Mouse (Mus musculus) C2C12 (cell line): ENCODE measurements around the gene A730009L09Rik. TPM values are rescaled to one million over a fixed set of nuclear protein-coding genes. Genes with fewer than 3 reads are reported as not detected.

Experiments
- H3K27me3 ChIP-seq: one replicate; pipeline ENCODE4 v1.6.1; 2011; ENCODE audit not compliant: control insufficient read depth, insufficient read depth, insufficient read length
- H3K36me3 ChIP-seq: one replicate; pipeline ENCODE4 v1.6.1; 2011; ENCODE audit not compliant: control insufficient read depth, insufficient read depth
- H3K4me3 ChIP-seq: one replicate; pipeline ENCODE4 v1.5.1; 2011; ENCODE audit warnings: mild to moderate bottlenecking, control low read depth; ENCODE audit not compliant: poor library complexity, insufficient read depth, severe bottlenecking
- H3K79me2 ChIP-seq: one replicate; pipeline ENCODE4 v1.6.1; 2011; ENCODE audit not compliant: control insufficient read depth, insufficient read depth
- H3K79me3 ChIP-seq: one replicate; pipeline ENCODE4 v1.6.1; 2011; ENCODE audit warnings: low read depth, control low read depth
- H3ac ChIP-seq: one replicate; pipeline ENCODE3; 2011; ENCODE audit warnings: low read depth; ENCODE audit not compliant: control insufficient read depth, insufficient read length
- CEBPB ChIP-seq: IDR thresholded peaks from one replicate; pipeline ENCODE4 v1.6.1; 2011; ENCODE audit warnings: low read depth, mild to moderate bottlenecking, control low read depth, moderate library complexity
- CTCF ChIP-seq: IDR thresholded peaks from one replicate; pipeline ENCODE4 v1.5.1; 2011; ENCODE audit not compliant: control insufficient read depth, insufficient read depth, insufficient read length
- FOSL1 ChIP-seq: IDR thresholded peaks from one replicate; pipeline ENCODE4 v1.8.0; 2011; ENCODE audit warnings: mild to moderate bottlenecking, low read length; ENCODE audit not compliant: poor library complexity, insufficient read depth, severe bottlenecking
- MAX ChIP-seq: IDR thresholded peaks from one replicate; pipeline ENCODE4 v1.6.1; 2011; ENCODE audit warnings: mild to moderate bottlenecking, control low read depth
- MYOD1 ChIP-seq: IDR thresholded peaks from one replicate; pipeline ENCODE4 v1.6.1; 2011; ENCODE audit warnings: low read depth; ENCODE audit not compliant: control insufficient read depth, insufficient read length
- MYOG ChIP-seq: IDR thresholded peaks from one replicate; pipeline ENCODE4 v1.6.1; 2011; ENCODE audit not compliant: control insufficient read depth, insufficient read length; ENCODE audit errors: extremely low read depth
- USF1 ChIP-seq: IDR thresholded peaks from one replicate; pipeline ENCODE4 v1.6.1; 2011; ENCODE audit warnings: low read depth, mild to moderate bottlenecking, control low read depth, moderate library complexity
- polyA plus RNA-seq: library from polyadenylated mRNA; unstranded; fragments of >200 nt; fragmentation: generic; extraction: Trizol; gene quantifications from one replicate; pipeline ENCODE4 v1.2.1, GENCODE M21; 2012; ENCODE audit warnings: missing spikeins

The A730009L09Rik gene
- polyA plus RNA-seq, 1 experiment: not detected

- no peaks in the 10 kb centered on the region for H3K36me3 ChIP-seq
- TF ChIP-seq MYOG (no peak), FOSL1 (no peak), USF1 (no peak), CEBPB (no peak)
These were observed 7.2 kb upstream of the A730009L09Rik start for GRCm38 (mm10) chr16:84507681-84508080.

DNA sequence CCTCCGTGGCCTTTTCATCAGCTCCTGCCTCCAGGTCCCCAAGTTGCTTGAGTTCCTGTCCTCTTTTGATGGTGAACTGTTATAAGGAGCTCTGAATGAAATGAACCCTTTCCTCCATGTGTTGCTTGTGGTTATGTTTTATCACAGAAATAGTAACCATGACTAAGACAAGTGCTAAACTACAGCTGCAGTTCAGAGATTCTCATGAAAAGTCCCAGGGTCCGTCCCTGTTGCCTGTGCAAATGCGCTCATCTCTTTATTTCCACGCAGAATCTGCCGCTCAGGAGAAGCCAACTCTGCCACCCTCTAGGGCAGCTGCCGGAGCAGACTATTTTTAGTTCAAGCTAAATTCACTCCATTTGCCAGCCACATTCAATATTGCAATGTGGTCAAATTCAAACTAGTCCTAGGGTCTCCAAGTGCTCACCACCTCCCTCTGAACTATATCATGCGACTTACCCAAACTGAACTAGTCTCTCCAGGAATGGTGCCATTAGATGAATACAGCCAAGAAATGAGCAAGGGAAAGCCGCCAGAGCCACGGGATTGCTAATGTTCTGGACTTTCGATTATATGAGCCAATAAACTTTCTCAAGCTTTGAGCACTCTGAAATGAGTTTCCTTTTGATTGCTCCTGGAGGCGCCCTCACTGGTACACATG, 7.2 kb downstream of the A730009L09Rik start:
- no peaks in the 10 kb centered on the region for H3K27me3 ChIP-seq
- no peak for TF ChIP-seq MYOD1
- no peak for TF ChIP-seq USF1
- TF ChIP-seq FOSL1: no peak
- TF ChIP-seq CEBPB: no peak
- TF ChIP-seq CTCF: no peak
- no peak for TF ChIP-seq MYOG
- no peak for TF ChIP-seq MAX
- H3K79me2 ChIP-seq: no peaks in the 10 kb centered on the region
- H3ac ChIP-seq: no peak overlapping the region
- no peaks in the 10 kb centered on the region for H3K79me3 ChIP-seq
- H3K4me3 ChIP-seq: no peak overlapping the region
- H3K36me3 ChIP-seq: no peaks in the 10 kb centered on the region

More at GRCm38 (mm10) chr16:84507681-84508080, 7.2 kb upstream of the A730009L09Rik start:
- Histone ChIP-seq H3K79me2 (no peaks in the 10 kb centered on the region), H3ac (no peak overlapping the region), H3K79me3 (no peaks in the 10 kb centered on the region), H3K27me3 (no peaks in the 10 kb centered on the region), H3K4me3 (no peak overlapping the region)

GRCm38 (mm10) chr16:84523061-84523460, 8.1 kb downstream of the A730009L09Rik start:
- no peaks in the 10 kb centered on the region for H3K79me3 ChIP-seq
- no peak overlapping the region for H3ac ChIP-seq
- no peak for TF ChIP-seq FOSL1

GRCm38 (mm10) chr16:84527375-84527774, 12.5 kb downstream of the A730009L09Rik start:
- no peak overlapping the region for H3K4me3 ChIP-seq
- no peaks in the 10 kb centered on the region for H3K79me3 ChIP-seq
- no peak for TF ChIP-seq MYOG
- TF ChIP-seq FOSL1: no peak
- TF ChIP-seq MAX: no peak
- no peak for TF ChIP-seq USF1
- TF ChIP-seq CEBPB: no peak
- TF ChIP-seq CTCF: no peak
- TF ChIP-seq MYOD1: no peak
- H3K27me3 ChIP-seq: no peaks in the 10 kb centered on the region
- no peaks in the 10 kb centered on the region for H3K36me3 ChIP-seq
- no peak overlapping the region for H3ac ChIP-seq
- no peaks in the 10 kb centered on the region for H3K79me2 ChIP-seq

More at GRCm38 (mm10) chr16:84523061-84523460, 8.1 kb downstream of the A730009L09Rik start:
- no peaks in the 10 kb centered on the region for H3K27me3 ChIP-seq
- no peak overlapping the region for H3K4me3 ChIP-seq
- H3K79me2 ChIP-seq: no peaks in the 10 kb centered on the region
- no peaks in the 10 kb centered on the region for H3K36me3 ChIP-seq

- Histone ChIP-seq H3K79me2 (no peaks in the 10 kb centered on the region), H3K36me3 (no peaks in the 10 kb centered on the region), H3K27me3 (no peaks in the 10 kb centered on the region), H3ac (no peak overlapping the region), H3K4me3 (no peak overlapping the region), H3K79me3 (no peaks in the 10 kb centered on the region)
- TF ChIP-seq CEBPB (no peak), USF1 (no peak), FOSL1 (no peak), MYOD1 (no peak), MAX (no peak), CTCF (no peak), MYOG (no peak)
These were observed 17.9 kb downstream of the A730009L09Rik start for GRCm38 (mm10) chr16:84532803-84533202.

GRCm38 (mm10) chr16:84546059-84546458, 31.1 kb downstream of the A730009L09Rik start:
- no peaks in the 10 kb centered on the region for H3K79me2 ChIP-seq
- no peaks in the 10 kb centered on the region for H3K36me3 ChIP-seq
- H3K4me3 ChIP-seq: no peak overlapping the region
- no peak for TF ChIP-seq MAX
- TF ChIP-seq CEBPB: no peak
- no peak for TF ChIP-seq FOSL1
- TF ChIP-seq CTCF: no peak
- TF ChIP-seq MYOD1: no peak
- no peak for TF ChIP-seq USF1
- TF ChIP-seq MYOG: no peak
- H3K79me3 ChIP-seq: no peaks in the 10 kb centered on the region
- no peaks in the 10 kb centered on the region for H3K27me3 ChIP-seq
- no peak overlapping the region for H3ac ChIP-seq
